Mouse (Mus musculus): ENCODE data around the gene Olfr193.
"Not testable (repeated sequence)": the region's sequence is repeated elsewhere in the genome, so short reads cannot be mapped to it uniquely, and the experiment has no call there.

The Olfr193 gene

GRCm38 (mm10) chr16:59111781-59112180 lies at the start of gene Olfr193:
Gene Olfr193 (minus strand): TSS chr16:59111881.
- no peak for DNase-seq

GRCm38 (mm10) chr16:59151996-59152395 lies 40.3 kb upstream of the Olfr193 start:
- DNase-seq, result no peak

GRCm38 (mm10) chr16:59146746-59147145 lies 35.1 kb upstream of the Olfr193 start, which contains the start of gene Olfr195:
Gene Olfr195 (plus strand): TSS chr16:59147046.
- no peak for DNase-seq

DNA sequence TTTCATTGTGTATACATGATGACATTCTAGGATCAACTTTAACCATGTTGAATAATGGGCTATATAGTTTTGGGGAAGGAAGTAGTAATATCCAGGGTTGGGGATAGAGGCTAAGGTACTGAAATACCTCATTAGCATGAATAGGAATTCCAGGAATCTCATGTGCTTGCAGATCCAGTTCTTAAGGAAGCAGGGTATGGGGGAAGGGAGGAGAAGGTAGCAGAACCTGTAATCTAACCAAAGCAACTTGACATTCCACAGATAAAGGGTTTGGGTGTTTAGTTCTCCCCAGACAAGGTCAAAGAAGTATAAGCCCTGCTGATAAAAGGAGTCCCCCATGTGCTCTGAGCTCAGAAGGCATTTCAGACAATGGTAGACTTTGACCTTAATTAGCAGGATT lies 29.4 kb upstream of the Olfr193 start:
- DNase-seq, result no peak

GRCm38 (mm10) chr16:59130740-59131139 lies 19.1 kb upstream of the Olfr193 start:
- DNase-seq, result no peak

DNA sequence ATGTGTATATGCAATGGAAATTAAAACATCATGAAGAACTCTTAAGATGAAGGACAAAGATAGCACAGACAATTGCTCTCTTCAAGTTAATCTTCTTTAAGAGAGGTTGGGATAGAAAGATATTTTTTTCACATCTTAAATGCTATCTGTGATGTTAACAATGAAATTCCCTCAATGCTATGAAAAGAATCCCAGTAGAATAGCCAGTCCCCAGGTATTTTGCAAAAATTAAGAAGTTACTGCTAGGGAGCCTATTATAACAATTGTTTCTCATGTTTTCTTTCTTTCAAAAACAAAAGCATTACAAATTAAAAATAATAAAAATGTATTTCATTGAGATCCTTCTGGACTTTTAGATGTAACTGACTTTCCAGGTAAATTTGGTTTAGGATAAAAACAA lies 9.3 kb upstream of the Olfr193 start, which contains the start of gene Olfr194:
Gene Olfr194, minus strand, starts transcription at position 101 of the 400 bp plus-strand sequence.
- DNase-seq, result no peak

- not testable (repeated sequence) for DNase-seq
Observed at GRCm38 (mm10) chr16:59108522-59108921, 3.2 kb downstream of the Olfr193 start.

GRCm38 (mm10) chr16:59105312-59105711 lies 6.4 kb downstream of the Olfr193 start:
- no peak for DNase-seq

- DNase-seq, result not testable (repeated sequence)
Observed at GRCm38 (mm10) chr16:59089722-59090121, 22.0 kb downstream of the Olfr193 start, which contains the start of gene Olfr191. Gene Olfr191 (minus strand): TSS chr16:59089822.

- DNase-seq, result not testable (repeated sequence)
Observed at GRCm38 (mm10) chr16:59081113-59081512, 30.6 kb downstream of the Olfr193 start.

DNA sequence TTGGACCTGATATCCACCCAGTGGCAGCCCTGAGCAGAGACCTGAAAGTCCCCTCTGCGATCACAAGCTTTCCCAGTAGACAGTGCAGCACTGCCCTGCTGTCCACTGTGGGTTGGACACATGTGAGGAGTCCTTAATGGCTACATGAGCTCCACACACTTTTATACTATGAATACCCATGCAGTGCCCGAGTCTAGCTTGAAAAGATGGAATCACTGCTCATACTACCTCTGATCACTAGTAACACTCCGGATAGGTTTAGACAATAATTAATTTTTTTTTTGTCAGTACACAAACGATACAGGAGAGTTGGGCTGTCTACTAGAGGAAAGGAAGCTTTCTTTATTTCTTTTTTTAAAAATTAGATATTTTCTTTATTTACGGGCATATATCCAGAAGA lies 33.8 kb downstream of the Olfr193 start, which contains the start of gene Olfr190:
Gene Olfr190, minus strand, starts transcription at position 101 of the 400 bp plus-strand sequence.
- no peak for DNase-seq

DNA sequence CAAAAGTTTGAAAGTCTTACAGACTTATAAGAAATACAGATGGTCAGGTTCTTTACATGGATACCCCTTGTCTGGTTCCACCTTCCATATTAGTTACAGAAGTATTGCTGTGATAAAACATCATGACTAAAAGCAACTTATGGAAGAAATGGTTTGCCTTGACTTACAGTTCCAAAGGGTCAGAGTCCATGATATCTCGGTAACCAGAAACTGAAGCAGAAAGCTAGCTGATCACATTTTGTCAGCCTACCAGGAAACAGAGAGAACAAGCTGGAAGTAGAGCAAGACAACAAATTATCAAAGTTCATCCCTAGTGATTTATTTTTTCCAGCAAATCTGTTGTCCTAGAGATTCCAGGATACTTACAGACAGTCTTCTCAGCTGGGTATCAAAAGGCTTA lies 38.2 kb downstream of the Olfr193 start:
- DNase-seq, result no peak

- DNase-seq, result no peak
Observed at GRCm38 (mm10) chr16:59071755-59072154, 39.9 kb downstream of the Olfr193 start.

- not testable (repeated sequence) for DNase-seq
Observed at GRCm38 (mm10) chr16:59062411-59062810, 49.3 kb downstream of the Olfr193 start.
